Mouse (Mus musculus): Measurements from ENCODE around the gene Trim44. TPM values are rescaled to one million over a fixed set of nuclear protein-coding genes. Genes with fewer than 3 reads are reported as not detected.

The Trim44 gene
- total and polyA plus RNA-seq, 2 experiments from 2014 or later, result 41.2 to 116 TPM

GRCm38 (mm10) chr2:102449630-102450247 is 42.1 kb upstream of the Trim44 start:
- H3K4me3 ChIP-seq (ENCODE audit: low read depth, low read length), result peak overlapping the region; percentile 77
- H3K4me2 ChIP-seq (ENCODE audit: low read depth), result peak overlapping the region; percentile 95
- DNase-seq, result peak; percentile 68
- no peaks in the 10 kb centered on the region for H3K36me3 ChIP-seq (ENCODE audit: insufficient read depth)
- H3K27ac ChIP-seq (ENCODE audit: low read depth, low read length), result peak overlapping the region; percentile 94
- WGBS, result 2% methylated on average over 17 of the region's 17 CpGs
- H3K9me3 ChIP-seq (ENCODE audit: low read length), result no peaks in the 10 kb centered on the region
- TF ChIP-seq CTCF (IDR thresholded peaks at IDR 0.05; ENCODE audit: low read depth), result no peak
- ATAC-seq, result peak; percentile 37
- no peaks in the 10 kb centered on the region for H3K27me3 ChIP-seq (ENCODE audit: insufficient read depth, low read length)
- peak overlapping the region; percentile 82 for H3K9ac ChIP-seq
- peaks cover 3% of the 10 kb centered on the region; the same call in 1 of the 2 replicates for H3K4me1 ChIP-seq (ENCODE audit: insufficient read depth)

GRCm38 (mm10) chr2:102449056-102449455 is 41.4 kb upstream of the Trim44 start:
- Histone ChIP-seq H3K9me3 (ENCODE audit: low read length) (no peaks in the 10 kb centered on the region), H3K27ac (ENCODE audit: low read depth, low read length) (no peak overlapping the region), H3K36me3 (ENCODE audit: insufficient read depth) (no peaks in the 10 kb centered on the region), H3K4me1 (ENCODE audit: insufficient read depth) (peaks cover 3% of the 10 kb centered on the region; the same call in 1 of the 2 replicates), H3K4me3 (ENCODE audit: low read depth, low read length) (peak overlapping the region; percentile 77), H3K4me2 (ENCODE audit: low read depth) (peak overlapping the region; percentile 95), H3K27me3 (ENCODE audit: insufficient read depth, low read length) (no peaks in the 10 kb centered on the region), H3K9ac (0 out of 2 replicates have a peak overlapping the region, but pooled peaks have one; percentile 25)
- no peak for ATAC-seq
- no peak for DNase-seq
- WGBS, result 7% methylated on average over 1 of the region's 1 CpGs
- no peak for TF ChIP-seq CTCF (IDR thresholded peaks at IDR 0.05; ENCODE audit: low read depth)

DNA sequence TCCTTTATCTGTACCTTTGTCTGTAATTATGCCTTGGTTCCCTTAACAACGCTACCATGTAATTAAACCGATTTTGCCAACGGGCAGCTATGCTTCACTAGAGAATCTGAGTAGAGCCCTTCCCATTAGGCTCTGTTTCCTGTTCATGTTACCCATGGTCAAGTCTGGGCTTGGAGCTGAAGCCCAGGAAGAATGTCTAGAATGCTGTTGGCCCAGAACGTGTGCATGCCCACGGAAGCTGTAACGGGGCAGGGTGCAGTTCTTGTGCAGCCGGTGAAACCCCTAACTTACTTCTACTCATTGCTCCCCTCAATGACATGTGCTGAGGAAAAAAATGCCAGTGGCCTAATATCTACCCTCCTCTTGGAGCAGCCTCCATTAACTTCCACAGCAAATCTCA is 40.2 kb upstream of the Trim44 start:
- TF ChIP-seq CTCF (IDR thresholded peaks at IDR 0.05; ENCODE audit: low read depth), result no peak
- ATAC-seq (no peak), DNase-seq (no peak)
- Histone ChIP-seq H3K4me1 (ENCODE audit: insufficient read depth) (peaks cover 3% of the 10 kb centered on the region; the same call in 1 of the 2 replicates), H3K27ac (ENCODE audit: low read depth, low read length) (no peak overlapping the region), H3K4me2 (ENCODE audit: low read depth) (0 out of 2 replicates have a peak overlapping the region, but pooled peaks have one; percentile 95), H3K36me3 (ENCODE audit: insufficient read depth) (no peaks in the 10 kb centered on the region), H3K9me3 (ENCODE audit: low read length) (no peaks in the 10 kb centered on the region), H3K27me3 (ENCODE audit: insufficient read depth, low read length) (no peaks in the 10 kb centered on the region), H3K9ac (no peak overlapping the region), H3K4me3 (ENCODE audit: low read depth, low read length) (no peak overlapping the region)
- whole genome bisulfite sequencing, result 58% methylated on average over 7 of the region's 7 CpGs

DNA sequence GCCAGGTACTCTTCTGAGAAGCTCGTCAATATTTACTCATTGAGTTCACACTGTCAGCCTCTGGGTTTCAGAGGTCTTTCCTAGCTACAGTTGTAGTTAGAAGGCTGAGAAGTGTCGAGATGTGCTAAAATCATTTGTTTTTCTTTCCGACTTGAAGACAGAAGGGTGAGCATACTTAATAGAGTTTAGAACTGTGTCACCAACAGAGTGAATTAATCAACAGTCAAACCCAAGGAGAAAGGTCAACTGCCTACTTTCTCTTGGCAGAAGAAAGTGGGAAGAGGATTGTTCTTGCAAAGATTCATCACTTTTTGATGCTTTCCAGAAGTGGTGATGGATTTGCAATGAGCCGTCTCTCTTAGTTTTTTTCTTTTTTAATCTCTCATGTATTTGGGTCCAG is 39.2 kb upstream of the Trim44 start:
- no peak for ATAC-seq
- DNase-seq, result no peak
- no peak overlapping the region for H3K27ac ChIP-seq (ENCODE audit: low read depth, low read length)
- H3K4me1 ChIP-seq (ENCODE audit: insufficient read depth), result peaks cover 3% of the 10 kb centered on the region; the same call in 1 of the 2 replicates
- no peaks in the 10 kb centered on the region for H3K27me3 ChIP-seq (ENCODE audit: insufficient read depth, low read length)
- no peak overlapping the region for H3K4me2 ChIP-seq (ENCODE audit: low read depth)
- WGBS, result 84% methylated on average over 4 of the region's 4 CpGs
- H3K9ac ChIP-seq, result no peak overlapping the region
- no peak for TF ChIP-seq CTCF (IDR thresholded peaks at IDR 0.05; ENCODE audit: low read depth)
- no peak overlapping the region for H3K4me3 ChIP-seq (ENCODE audit: low read depth, low read length)
- no peaks in the 10 kb centered on the region for H3K36me3 ChIP-seq (ENCODE audit: insufficient read depth)
- no peaks in the 10 kb centered on the region for H3K9me3 ChIP-seq (ENCODE audit: low read length)

DNA sequence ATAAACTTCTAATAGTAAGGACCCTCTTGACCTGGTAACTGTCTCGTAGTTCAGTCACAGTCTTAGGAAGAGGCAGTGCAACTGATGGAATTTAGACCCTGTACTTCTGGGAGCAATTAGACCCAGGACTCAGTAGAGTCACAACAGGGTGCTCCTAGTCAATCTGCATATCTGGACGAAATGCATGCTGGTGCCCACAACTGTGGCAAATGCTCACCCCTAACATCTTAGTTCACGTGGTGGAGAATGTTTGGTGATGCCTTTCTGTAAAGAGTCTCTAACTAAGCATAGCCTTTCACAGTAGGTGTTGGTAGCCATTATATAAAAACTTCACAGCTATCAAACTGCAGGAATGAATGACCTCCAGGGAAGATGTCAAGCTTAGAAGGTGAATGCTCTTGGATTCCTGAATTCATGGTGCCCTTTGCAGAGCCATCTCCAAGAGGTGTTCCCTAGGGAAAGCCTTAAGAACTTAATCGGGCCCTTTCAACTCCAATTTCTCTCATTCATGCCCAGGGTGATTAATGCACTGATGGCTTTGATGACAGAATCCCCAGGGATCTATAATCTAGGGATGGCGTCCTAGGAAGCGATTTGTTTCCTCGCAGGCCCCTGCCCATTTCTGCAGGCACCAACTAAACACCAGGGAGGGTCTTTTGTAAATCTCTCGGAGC is 29.9 kb upstream of the Trim44 start:
- Histone ChIP-seq H3K4me2 (ENCODE audit: low read depth) (no peak overlapping the region), H3K9ac (no peak overlapping the region)
- TF ChIP-seq CTCF (IDR thresholded peaks at IDR 0.05; ENCODE audit: low read depth), result no peak

GRCm38 (mm10) chr2:102433879-102434278 is 26.3 kb upstream of the Trim44 start:
- Histone ChIP-seq H3K9ac (no peak overlapping the region), H3K4me3 (ENCODE audit: low read depth, low read length) (no peak overlapping the region), H3K4me2 (ENCODE audit: low read depth) (no peak overlapping the region), H3K4me1 (ENCODE audit: insufficient read depth) (no peaks in the 10 kb centered on the region), H3K27me3 (ENCODE audit: insufficient read depth, low read length) (no peaks in the 10 kb centered on the region), H3K27ac (ENCODE audit: low read depth, low read length) (no peak overlapping the region), H3K36me3 (ENCODE audit: insufficient read depth) (no peaks in the 10 kb centered on the region), H3K9me3 (ENCODE audit: low read length) (no peaks in the 10 kb centered on the region)
- DNase-seq (no peak), ATAC-seq (no peak)
- TF ChIP-seq CTCF (IDR thresholded peaks at IDR 0.05; ENCODE audit: low read depth), result no peak
- 100% methylated on average over 1 of the region's 1 CpGs for WGBS

More for the DNA sequence above, 29.9 kb upstream of the Trim44 start:
- 23% methylated on average over 8 of the region's 8 CpGs for WGBS
- Histone ChIP-seq H3K27me3 (ENCODE audit: insufficient read depth, low read length) (no peaks in the 10 kb centered on the region), H3K9me3 (ENCODE audit: low read length) (no peaks in the 10 kb centered on the region), H3K4me3 (ENCODE audit: low read depth, low read length) (no peak overlapping the region), H3K27ac (ENCODE audit: low read depth, low read length) (no peak overlapping the region), H3K4me1 (ENCODE audit: insufficient read depth) (no peaks in the 10 kb centered on the region), H3K36me3 (ENCODE audit: insufficient read depth) (no peaks in the 10 kb centered on the region)
- DNase-seq, result no peak
- no peak for ATAC-seq

DNA sequence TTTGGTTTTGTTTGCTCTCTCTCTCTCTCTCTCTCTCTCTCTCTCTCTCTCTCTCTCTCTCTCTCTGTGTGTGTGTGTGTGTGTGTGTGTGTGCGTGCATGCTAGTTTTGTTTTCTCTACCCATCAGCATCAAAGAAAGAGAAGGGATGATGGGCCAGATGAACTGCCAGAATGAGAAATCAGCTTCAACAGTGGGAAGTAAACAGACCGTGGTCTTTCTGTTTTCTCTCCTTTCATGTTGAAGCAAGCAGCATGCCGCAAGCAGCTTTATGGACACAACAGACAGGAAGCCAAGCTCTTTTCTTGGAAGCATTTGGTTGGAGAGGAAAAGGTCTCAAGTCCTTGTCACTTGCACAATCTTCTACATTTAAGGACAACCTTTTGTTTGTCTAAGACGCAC is 23.5 kb upstream of the Trim44 start:
- H3K4me2 ChIP-seq (ENCODE audit: low read depth), result no peak overlapping the region
- H3K9ac ChIP-seq, result no peak overlapping the region
- no peak for TF ChIP-seq CTCF (IDR thresholded peaks at IDR 0.05; ENCODE audit: low read depth)
- no peaks in the 10 kb centered on the region for H3K27me3 ChIP-seq (ENCODE audit: insufficient read depth, low read length)
- DNase-seq, result peak; percentile 33
- H3K9me3 ChIP-seq (ENCODE audit: low read length), result no peaks in the 10 kb centered on the region
- H3K4me1 ChIP-seq (ENCODE audit: insufficient read depth), result no peaks in the 10 kb centered on the region
- no peak overlapping the region for H3K4me3 ChIP-seq (ENCODE audit: low read depth, low read length)
- ATAC-seq, result peak; percentile 61
- no peak overlapping the region for H3K27ac ChIP-seq (ENCODE audit: low read depth, low read length)
- H3K36me3 ChIP-seq (ENCODE audit: insufficient read depth), result no peaks in the 10 kb centered on the region
- 28% methylated on average over 4 of the region's 4 CpGs for WGBS
